Mouse (Mus musculus): ENCODE data around the gene Gm26661. TPM values are rescaled to one million over a fixed set of nuclear protein-coding genes. Genes with fewer than 3 reads are reported as not detected.

Gm26661 gene
- polyA plus RNA-seq, 1 experiment from 2014 or later, result not detected

GRCm38 (mm10) chr14:7809043-7809955, 17.9 kb downstream of the Gm26661 start:
- Histone ChIP-seq H3K4me3 (ENCODE audit: low read depth, low read length) (no peak overlapping the region), H3K4me2 (ENCODE audit: low read length) (no peak overlapping the region), H3K9ac (ENCODE audit: low read length) (no peak overlapping the region), H3K36me3 (ENCODE audit: control insufficient read depth, insufficient read depth, low read length) (no peaks in the 10 kb centered on the region), H3K27me3 (replicated peaks; ENCODE audit: control insufficient read depth, insufficient read depth, low read length) (no peaks in the 10 kb centered on the region), H3K27ac (ENCODE audit: low read depth) (0 out of 2 replicates have a peak overlapping the region, but pooled peaks have one; percentile 17), H3K9me3 (ENCODE audit: control insufficient read depth, low read length) (no peaks in the 10 kb centered on the region), H3K4me1 (replicated peaks; ENCODE audit: control insufficient read depth, insufficient read depth, low read length) (0 out of 2 replicates have a peak, but pooled peaks cover 4% of the 10 kb centered on the region)
- 66% methylated on average over 12 of the region's 12 CpGs for WGBS
- ATAC-seq (replicated peaks; ENCODE audit: low FRiP score, low TSS enrichment, low read depth) (peak; percentile 53), DNase-seq (ENCODE audit: low spot score) (no peak)

GRCm38 (mm10) chr14:7817770-7818462, 26.5 kb downstream of the Gm26661 start, which contains the start of gene Flnb:
TSS of gene Flnb (plus strand) at chr14:7817957.
- H3K4me2 ChIP-seq (ENCODE audit: low read length), result peak within 1 kb of the TSS; percentile 90
- peaks cover 28% of the 10 kb centered on the region for H3K4me1 ChIP-seq (replicated peaks; ENCODE audit: control insufficient read depth, insufficient read depth, low read length)
- peak within 1 kb of the TSS; percentile 55 for H3K27ac ChIP-seq (ENCODE audit: low read depth)
- DNase-seq (ENCODE audit: low spot score) (peak; percentile 99), ATAC-seq (replicated peaks; ENCODE audit: low FRiP score, low TSS enrichment, low read depth) (peak; percentile 97)
- H3K36me3 ChIP-seq (ENCODE audit: control insufficient read depth, insufficient read depth, low read length), result no peaks in the 10 kb centered on the region
- H3K9me3 ChIP-seq (ENCODE audit: control insufficient read depth, low read length), result no peaks in the 10 kb centered on the region
- no peaks in the 10 kb centered on the region for H3K27me3 ChIP-seq (replicated peaks; ENCODE audit: control insufficient read depth, insufficient read depth, low read length)
- peak within 1 kb of the TSS; percentile 74 for H3K4me3 ChIP-seq (ENCODE audit: low read depth, low read length)
- under 1% methylated on average over 49 of the region's 49 CpGs for WGBS
- peak within 1 kb of the TSS; percentile 69 for H3K9ac ChIP-seq (ENCODE audit: low read length)

- Histone ChIP-seq H3K9me3 (ENCODE audit: control insufficient read depth, low read length) (no peaks in the 10 kb centered on the region), H3K4me3 (ENCODE audit: low read depth, low read length) (peak overlapping the region; percentile 74), H3K4me1 (replicated peaks; ENCODE audit: control insufficient read depth, insufficient read depth, low read length) (peaks cover 29% of the 10 kb centered on the region), H3K9ac (ENCODE audit: low read length) (peak overlapping the region; percentile 69), H3K4me2 (ENCODE audit: low read length) (peak overlapping the region; percentile 90), H3K27me3 (replicated peaks; ENCODE audit: control insufficient read depth, insufficient read depth, low read length) (no peaks in the 10 kb centered on the region), H3K27ac (ENCODE audit: low read depth) (peak overlapping the region; percentile 55; the same call in 1 of the 2 replicates), H3K36me3 (ENCODE audit: control insufficient read depth, insufficient read depth, low read length) (no peaks in the 10 kb centered on the region)
- under 1% methylated on average over 36 of the region's 36 CpGs for WGBS
- ATAC-seq (replicated peaks; ENCODE audit: low FRiP score, low TSS enrichment, low read depth) (peak; percentile 32), DNase-seq (ENCODE audit: low spot score) (no peak)
These were observed 27.2 kb downstream of the Gm26661 start for GRCm38 (mm10) chr14:7818463-7819121.

GRCm38 (mm10) chr14:7819446-7819845, 28.1 kb downstream of the Gm26661 start:
- DNase-seq (ENCODE audit: low spot score), result no peak
- whole genome bisulfite sequencing, result 56% methylated on average over 5 of the region's 5 CpGs
- no peaks in the 10 kb centered on the region for H3K27me3 ChIP-seq (replicated peaks; ENCODE audit: control insufficient read depth, insufficient read depth, low read length)
- H3K27ac ChIP-seq (ENCODE audit: low read depth), result no peak overlapping the region
- H3K4me2 ChIP-seq (ENCODE audit: low read length), result peak overlapping the region; percentile 90
- peaks cover 29% of the 10 kb centered on the region for H3K4me1 ChIP-seq (replicated peaks; ENCODE audit: control insufficient read depth, insufficient read depth, low read length)
- ATAC-seq (replicated peaks; ENCODE audit: low FRiP score, low TSS enrichment, low read depth), result no peak
- peak overlapping the region; percentile 74 for H3K4me3 ChIP-seq (ENCODE audit: low read depth, low read length)
- no peak overlapping the region for H3K9ac ChIP-seq (ENCODE audit: low read length)
- H3K36me3 ChIP-seq (ENCODE audit: control insufficient read depth, insufficient read depth, low read length), result no peaks in the 10 kb centered on the region
- H3K9me3 ChIP-seq (ENCODE audit: control insufficient read depth, low read length), result no peaks in the 10 kb centered on the region

GRCm38 (mm10) chr14:7821341-7821740, 30.0 kb downstream of the Gm26661 start:
- Histone ChIP-seq H3K4me1 (replicated peaks; ENCODE audit: control insufficient read depth, insufficient read depth, low read length) (peaks cover 44% of the 10 kb centered on the region), H3K9ac (ENCODE audit: low read length) (no peak overlapping the region), H3K36me3 (ENCODE audit: control insufficient read depth, insufficient read depth, low read length) (no peaks in the 10 kb centered on the region), H3K4me3 (ENCODE audit: low read depth, low read length) (no peak overlapping the region), H3K27me3 (replicated peaks; ENCODE audit: control insufficient read depth, insufficient read depth, low read length) (no peaks in the 10 kb centered on the region), H3K4me2 (ENCODE audit: low read length) (0 out of 2 replicates have a peak overlapping the region, but pooled peaks have one; percentile 9), H3K27ac (ENCODE audit: low read depth) (no peak overlapping the region), H3K9me3 (ENCODE audit: control insufficient read depth, low read length) (no peaks in the 10 kb centered on the region)
- WGBS, result 42% methylated on average over 8 of the region's 8 CpGs
- ATAC-seq (replicated peaks; ENCODE audit: low FRiP score, low TSS enrichment, low read depth) (no peak), DNase-seq (ENCODE audit: low spot score) (no peak)

- H3K9ac ChIP-seq (ENCODE audit: low read length), result no peak overlapping the region
- H3K4me1 ChIP-seq (replicated peaks; ENCODE audit: control insufficient read depth, insufficient read depth, low read length), result peaks cover 47% of the 10 kb centered on the region
- H3K9me3 ChIP-seq (ENCODE audit: control insufficient read depth, low read length), result no peaks in the 10 kb centered on the region
- H3K27ac ChIP-seq (ENCODE audit: low read depth), result no peak overlapping the region
- no peaks in the 10 kb centered on the region for H3K36me3 ChIP-seq (ENCODE audit: control insufficient read depth, insufficient read depth, low read length)
- DNase-seq (ENCODE audit: low spot score) (no peak), ATAC-seq (replicated peaks; ENCODE audit: low FRiP score, low TSS enrichment, low read depth) (no peak)
- 53% methylated on average over 7 of the region's 7 CpGs for WGBS
- H3K27me3 ChIP-seq (replicated peaks; ENCODE audit: control insufficient read depth, insufficient read depth, low read length), result no peaks in the 10 kb centered on the region
- no peak overlapping the region for H3K4me3 ChIP-seq (ENCODE audit: low read depth, low read length)
- H3K4me2 ChIP-seq (ENCODE audit: low read length), result no peak overlapping the region
These were observed 31.3 kb downstream of the Gm26661 start for GRCm38 (mm10) chr14:7822693-7823092.

- H3K4me3 ChIP-seq (ENCODE audit: low read depth, low read length), result no peak overlapping the region
- H3K9ac ChIP-seq (ENCODE audit: low read length), result no peak overlapping the region
- H3K27ac ChIP-seq (ENCODE audit: low read depth), result peak overlapping the region; percentile 38; the same call in 1 of the 2 replicates
- WGBS, result 50% methylated on average over 8 of the region's 8 CpGs
- no peak; the same call in 1 of the 2 replicates for ATAC-seq (replicated peaks; ENCODE audit: low FRiP score, low TSS enrichment, low read depth)
- H3K4me2 ChIP-seq (ENCODE audit: low read length), result peak overlapping the region; percentile 4; the same call in 1 of the 2 replicates
- no peak for DNase-seq (ENCODE audit: low spot score)
- H3K36me3 ChIP-seq (ENCODE audit: control insufficient read depth, insufficient read depth, low read length), result no peaks in the 10 kb centered on the region
- H3K4me1 ChIP-seq (replicated peaks; ENCODE audit: control insufficient read depth, insufficient read depth, low read length), result peaks cover 43% of the 10 kb centered on the region
- no peaks in the 10 kb centered on the region for H3K9me3 ChIP-seq (ENCODE audit: control insufficient read depth, low read length)
- no peaks in the 10 kb centered on the region for H3K27me3 ChIP-seq (replicated peaks; ENCODE audit: control insufficient read depth, insufficient read depth, low read length)
These were observed 33.4 kb downstream of the Gm26661 start for GRCm38 (mm10) chr14:7824651-7825268.

Data from intestine, embryonic 14.5 days (tissue).